Comparison of ENCODE assay signal across 19 mouse cellular contexts in genomic region chr3:152914376-152914775, GRCm38 (mm10).
DNase-seq lines count a peak whose midpoint lies in the region; ATAC-seq lines count a peak whose summit lies in the region.
"Had no signal": no experiment of that assay in that cellular context is flagged by ENCODE, and none has a peak within 500 bp of the region (broad histone marks: within the 10 kb centered on the region; RNA-seq: fewer than 3 reads in every experiment).

No protein-coding gene starts in this region.

- no peaks in the 10 kb centered on the region for H3K36me3 ChIP-seq in heart, embryonic 12.5 days
- no peaks in the 10 kb centered on the region for H3K36me3 ChIP-seq in midbrain, embryonic 11.5 days (ENCODE audit: control insufficient read depth, insufficient read depth, low read length)
- H3K36me3 ChIP-seq in midbrain, embryonic 16.5 days (ENCODE audit: control insufficient read depth, insufficient read depth, low read length), result no peaks in the 10 kb centered on the region
- H3K36me3 ChIP-seq: G1E had no signal

- H3K4me1 ChIP-seq in heart, embryonic 12.5 days (replicated peaks), result no peaks in the 10 kb centered on the region; the same call in 1 of the 2 replicates
- H3K4me1 ChIP-seq in midbrain, embryonic 11.5 days (ENCODE audit: control insufficient read depth, insufficient read depth, low read length), result no peaks in the 10 kb centered on the region
- H3K4me1 ChIP-seq in midbrain, embryonic 16.5 days (ENCODE audit: control insufficient read depth, insufficient read depth, low read length), result no peaks in the 10 kb centered on the region

- peak; percentile 85 for DNase-seq in heart, adult 11 months
- peak; percentile 54 for DNase-seq in midbrain, embryonic 11.5 days (ENCODE audit: low spot score, missing footprints)
- DNase-seq: adrenal gland, adult 2 months; adrenal gland, adult 8-10 months; adrenal gland, postnatal 10 days; adrenal gland, postnatal 14 days; adrenal gland, postnatal 25 days; adrenal gland, postnatal 36 days; B cell, adult 2 months; cerebellum, adult 11 months; cerebellum, adult 11-12 months; cerebellum, adult 18-20 months had no signal

- WGBS in heart, embryonic 12.5 days, result 80% methylated on average over 6 of the region's 6 CpGs
- 93% methylated on average over 6 of the region's 6 CpGs for WGBS in midbrain, embryonic 11.5 days
- WGBS in midbrain, embryonic 16.5 days, result 92% methylated on average over 6 of the region's 6 CpGs

- ATAC-seq in heart, embryonic 12.5 days (ENCODE audit: insufficient number of reproducible peaks, low FRiP score), result no peak
- ATAC-seq in midbrain, embryonic 11.5 days (ENCODE audit: low FRiP score), result no peak
- ATAC-seq in midbrain, embryonic 16.5 days, result no peak
- ATAC-seq: activated CD4-positive, CD25-positive, alpha-beta regulatory T cell, adult 4 months; CD4-positive, CD25-positive, alpha-beta regulatory T cell, adult 4 months; Patski had no signal

- H3K4me3 ChIP-seq in heart, embryonic 12.5 days, result no peak overlapping the region
- H3K4me3 ChIP-seq in midbrain, embryonic 11.5 days (ENCODE audit: low read depth, low read length), result no peak overlapping the region
- no peak overlapping the region for H3K4me3 ChIP-seq in midbrain, embryonic 16.5 days (ENCODE audit: low read depth, low read length)

- H3K9ac ChIP-seq in heart, embryonic 12.5 days, result no peak overlapping the region
- no peak overlapping the region for H3K9ac ChIP-seq in midbrain, embryonic 11.5 days (ENCODE audit: low read length)
- no peak overlapping the region for H3K9ac ChIP-seq in midbrain, embryonic 16.5 days (ENCODE audit: low read depth, low read length)

- H3K27me3 ChIP-seq in heart, embryonic 12.5 days (replicated peaks), result no peaks in the 10 kb centered on the region
- H3K27me3 ChIP-seq in midbrain, embryonic 11.5 days (ENCODE audit: control insufficient read depth, insufficient read depth, low read length), result no peaks in the 10 kb centered on the region
- H3K27me3 ChIP-seq in midbrain, embryonic 16.5 days (ENCODE audit: control insufficient read depth, insufficient read depth, low read depth, low read length), result no peaks in the 10 kb centered on the region
- H3K27me3 ChIP-seq: CH12.LX, Patski had no signal

- H3K4me2 ChIP-seq in heart, embryonic 12.5 days, result no peak overlapping the region
- H3K4me2 ChIP-seq in midbrain, embryonic 11.5 days, result no peak overlapping the region
- no peak overlapping the region for H3K4me2 ChIP-seq in midbrain, embryonic 16.5 days (ENCODE audit: low read length)

- H3K27ac ChIP-seq in heart, embryonic 12.5 days (ENCODE audit: poor library complexity, severe bottlenecking), result no peak overlapping the region
- no peak overlapping the region for H3K27ac ChIP-seq in midbrain, embryonic 11.5 days (ENCODE audit: low read depth, low read length)
- no peak overlapping the region for H3K27ac ChIP-seq in midbrain, embryonic 16.5 days (ENCODE audit: low read length)

- no peaks in the 10 kb centered on the region for H3K9me3 ChIP-seq in heart, embryonic 12.5 days (replicated peaks)
- H3K9me3 ChIP-seq in midbrain, embryonic 11.5 days (ENCODE audit: control insufficient read depth, low read length), result no peaks in the 10 kb centered on the region
- H3K9me3 ChIP-seq in midbrain, embryonic 16.5 days (replicated peaks; ENCODE audit: control insufficient read depth, low read length, poor library complexity, severe bottlenecking), result no peaks in the 10 kb centered on the region
- H3K9me3 ChIP-seq: G1E had no signal
